Mouse (Mus musculus) midbrain, embryonic 11.5 days (tissue): ENCODE results near the gene Numa1. TPM values are rescaled to one million over a fixed set of nuclear protein-coding genes. Genes with fewer than 3 reads are reported as not detected.

ENCODE experiments used
- ATAC-seq: fragments of 200-750 bp; cut with Nextera tagmentation; 2 replicates; pipeline ENCODE4 v1.8.0; 2017; ENCODE audit warnings: moderate TSS enrichment, moderate library complexity; ENCODE audit not compliant: low FRiP score
- DNase-seq: peaks from one replicate; pipeline ENCODE4 v3.0.0; 2015; ENCODE audit warnings: low spot score; ENCODE audit errors: missing footprints
- H3K27ac ChIP-seq: fragments of 300-500 bp; sonication (generic); 2 replicates; pipeline ENCODE4 v1.5.1; 2014; ENCODE audit warnings: low read depth, low read length
- H3K27me3 ChIP-seq: fragments of 300-500 bp; sonication (generic); 2 replicates; pipeline ENCODE4 v1.6.1; 2014; ENCODE audit warnings: mild to moderate bottlenecking, low read length, moderate library complexity, mixed read lengths; ENCODE audit not compliant: control insufficient read depth, insufficient read depth
- H3K36me3 ChIP-seq: fragments of 300-500 bp; sonication (generic); 2 replicates; pipeline ENCODE4 v1.6.1; 2014; ENCODE audit warnings: mild to moderate bottlenecking, low read length, moderate library complexity, mixed read lengths; ENCODE audit not compliant: control insufficient read depth, insufficient read depth
- H3K4me1 ChIP-seq: fragments of 300-500 bp; sonication (generic); 2 replicates; pipeline ENCODE4 v1.6.1; 2014; ENCODE audit warnings: low read length; ENCODE audit not compliant: control insufficient read depth, insufficient read depth
- H3K4me2 ChIP-seq: fragments of 300-500 bp; sonication (generic); 2 replicates; pipeline ENCODE4 v1.6.1; 2014; ENCODE audit warnings: mild to moderate bottlenecking, moderate library complexity
- H3K4me3 ChIP-seq: fragments of 300-500 bp; sonication (generic); 2 replicates; pipeline ENCODE4 v1.5.1; 2014; ENCODE audit warnings: low read depth, low read length
- H3K9ac ChIP-seq: fragments of 300-500 bp; sonication (generic); 2 replicates; pipeline ENCODE4 v1.6.1; 2014; ENCODE audit warnings: low read length
- H3K9me3 ChIP-seq: fragments of 300-500 bp; sonication (generic); 2 replicates; pipeline ENCODE4 v1.6.1; 2016; ENCODE audit warnings: low read length; ENCODE audit not compliant: control insufficient read depth
- WGBS: fragments of 180-500 bp; shearing (Covaris S2); extraction: QIAGEN DNeasy Blood & Tissue Kit; methylation state at CpG from one replicate; pipeline ENCODE4 v1.1.7; 2014; 5-methylcytosine and 5-hydroxymethylcytosine counted together
- polyA plus RNA-seq: library from polyadenylated mRNA; unstranded; fragments of >200 nt; fragmentation: Nextera tagmentation; extraction: Ambion mirVana; gene quantifications from 2 replicates; pipeline ENCODE4 v1.2.1, GENCODE M21; 2014

Numa1 gene
- polyA plus RNA-seq, 1 experiment from 2014 or later = 94.9 TPM

- H3K4me1 ChIP-seq = peaks cover 5% of the 10 kb centered on the region
- no peak overlapping the region for H3K4me2 ChIP-seq
- 86% methylated on average over 2 of the region's 2 CpGs for WGBS
- H3K27me3 ChIP-seq = no peaks in the 10 kb centered on the region
- no peak for ATAC-seq
- no peak overlapping the region for H3K4me3 ChIP-seq
- H3K27ac ChIP-seq = no peak overlapping the region
- no peak overlapping the region for H3K9ac ChIP-seq
- H3K9me3 ChIP-seq = no peaks in the 10 kb centered on the region
- no peak for DNase-seq
- no peaks in the 10 kb centered on the region for H3K36me3 ChIP-seq
Observed at GRCm38 (mm10) chr7:101965606-101966005, 31.7 kb downstream of the Numa1 start.

DNA sequence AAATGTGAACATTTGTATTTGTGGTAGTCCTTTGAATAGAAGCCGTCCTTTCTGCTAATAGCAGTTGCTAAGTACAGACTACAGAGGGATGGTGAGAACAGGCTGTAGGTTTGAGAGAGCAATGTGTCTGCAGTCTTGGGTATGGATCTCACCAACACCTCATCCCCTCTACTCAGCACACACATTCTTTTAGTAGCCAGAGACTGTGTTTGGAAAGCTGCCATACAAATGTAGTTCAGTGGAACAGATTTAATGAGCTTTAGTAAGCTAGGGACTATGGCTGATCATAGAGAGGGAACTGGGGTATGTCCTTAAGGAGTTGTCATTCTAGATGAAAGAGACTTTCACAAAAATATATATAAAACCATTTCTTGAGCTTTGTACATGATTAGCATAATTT, 33.3 kb downstream of the Numa1 start:
- ATAC-seq (no peak), DNase-seq (no peak)
- no peaks in the 10 kb centered on the region for H3K9me3 ChIP-seq
- no peak overlapping the region for H3K4me2 ChIP-seq
- H3K36me3 ChIP-seq = no peaks in the 10 kb centered on the region
- H3K9ac ChIP-seq = no peak overlapping the region
- no peaks in the 10 kb centered on the region for H3K27me3 ChIP-seq
- 86% methylated on average over 1 of the region's 1 CpGs for WGBS
- peaks cover 15% of the 10 kb centered on the region for H3K4me1 ChIP-seq
- H3K4me3 ChIP-seq = no peak overlapping the region
- no peak overlapping the region for H3K27ac ChIP-seq

DNA sequence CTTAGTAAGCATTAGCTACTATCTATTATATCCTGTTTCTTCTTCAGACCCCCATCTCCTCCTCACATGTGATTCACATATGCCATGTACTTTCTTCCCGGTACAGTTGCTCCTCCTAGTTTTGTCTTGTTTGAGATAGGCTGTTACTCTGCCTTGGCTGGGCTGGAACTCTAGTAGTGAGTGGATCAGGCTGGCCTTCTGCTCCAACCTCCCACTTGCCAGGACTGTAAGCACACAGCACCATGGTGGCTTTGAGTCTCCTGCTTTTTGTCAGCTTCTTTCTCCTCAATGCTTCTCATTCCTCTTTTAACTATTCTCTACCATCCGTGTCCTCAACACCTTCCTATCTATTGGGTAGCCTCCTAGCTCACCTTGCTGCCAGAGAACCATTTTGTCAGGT, 34.8 kb downstream of the Numa1 start:
- DNase-seq (no peak), ATAC-seq (no peak)
- H3K4me1 ChIP-seq = peaks cover 17% of the 10 kb centered on the region
- no peaks in the 10 kb centered on the region for H3K9me3 ChIP-seq
- H3K36me3 ChIP-seq = no peaks in the 10 kb centered on the region
- 0 out of 2 replicates have a peak overlapping the region, but pooled peaks have one; percentile 11 for H3K27ac ChIP-seq
- no peak overlapping the region for H3K4me3 ChIP-seq
- no peaks in the 10 kb centered on the region for H3K27me3 ChIP-seq
- 75% methylated on average over 2 of the region's 2 CpGs for WGBS
- peak overlapping the region; percentile 28; the same call in 1 of the 2 replicates for H3K9ac ChIP-seq
- no peak overlapping the region; the same call in 1 of the 2 replicates for H3K4me2 ChIP-seq

- Histone ChIP-seq H3K27ac (peak overlapping the region; percentile 100), H3K4me1 (peaks cover 17% of the 10 kb centered on the region), H3K9me3 (no peaks in the 10 kb centered on the region), H3K36me3 (no peaks in the 10 kb centered on the region), H3K9ac (peak overlapping the region; percentile 94), H3K4me3 (peak overlapping the region; percentile 77), H3K4me2 (peak overlapping the region; percentile 70), H3K27me3 (no peaks in the 10 kb centered on the region)
- ATAC-seq (peak; percentile 94), DNase-seq (peak; percentile 98)
- under 1% methylated on average over 52 of the region's 53 CpGs for WGBS
Observed at GRCm38 (mm10) chr7:101969694-101970428, 36.0 kb downstream of the Numa1 start.

DNA sequence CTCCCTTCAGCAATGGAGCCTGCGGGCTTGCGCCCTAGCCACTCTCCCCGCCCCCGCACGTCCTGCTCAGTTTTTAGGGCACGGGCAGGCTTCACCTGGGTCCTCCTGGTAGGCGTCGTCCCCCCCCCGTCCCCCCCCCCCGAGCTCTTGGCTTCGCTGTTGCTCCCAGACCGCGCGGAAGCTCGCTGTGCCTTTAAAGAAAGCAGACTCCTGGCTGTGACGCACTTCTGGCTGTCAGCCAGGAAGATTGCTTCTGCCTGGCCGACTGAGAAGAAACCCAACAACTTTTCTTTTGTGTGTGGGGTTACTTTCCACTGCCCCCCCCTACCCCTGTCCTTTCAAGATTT, 36.5 kb downstream of the Numa1 start:
- H3K36me3 ChIP-seq = no peaks in the 10 kb centered on the region
- H3K4me3 ChIP-seq = peak overlapping the region; percentile 77
- H3K27ac ChIP-seq = peak overlapping the region; percentile 100
- H3K27me3 ChIP-seq = no peaks in the 10 kb centered on the region
- 0% methylated on average over 12 of the region's 17 CpGs for WGBS
- peak overlapping the region; percentile 94 for H3K9ac ChIP-seq
- ATAC-seq (peak; percentile 72), DNase-seq (no peak)
- H3K4me2 ChIP-seq = peak overlapping the region; percentile 70
- H3K4me1 ChIP-seq = peaks cover 17% of the 10 kb centered on the region
- H3K9me3 ChIP-seq = no peaks in the 10 kb centered on the region

GRCm38 (mm10) chr7:101970821-101971461, 37.0 kb downstream of the Numa1 start:
- Histone ChIP-seq H3K9me3 (no peaks in the 10 kb centered on the region), H3K27me3 (no peaks in the 10 kb centered on the region), H3K9ac (peak overlapping the region; percentile 94), H3K4me2 (peak overlapping the region; percentile 70), H3K27ac (peak overlapping the region; percentile 100), H3K4me1 (peaks cover 17% of the 10 kb centered on the region), H3K4me3 (peak overlapping the region; percentile 77), H3K36me3 (no peaks in the 10 kb centered on the region)
- WGBS = 7% methylated on average over 19 of the region's 19 CpGs
- DNase-seq (peak; percentile 98), ATAC-seq (peak; percentile 67)

DNA sequence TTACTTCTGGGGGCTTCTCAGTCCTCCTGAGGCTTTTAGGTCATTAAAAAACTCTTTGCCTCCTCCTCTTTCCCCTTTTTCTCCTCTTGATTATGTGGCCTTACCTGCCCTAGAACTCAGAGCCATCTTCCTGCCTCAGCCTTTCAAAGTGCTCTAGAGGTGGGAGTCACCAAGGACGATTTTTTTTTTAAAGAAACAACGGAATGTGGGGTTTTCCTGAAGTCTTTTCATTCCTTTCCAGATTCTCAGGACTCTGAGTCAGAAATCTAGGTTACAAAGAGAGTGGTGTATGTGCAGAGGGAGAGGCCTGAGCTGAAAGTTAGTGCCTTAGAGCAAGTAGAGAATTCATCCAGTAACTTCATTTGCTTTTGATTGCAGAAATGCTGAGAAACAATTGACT, 37.8 kb downstream of the Numa1 start:
- DNase-seq = no peak
- peak overlapping the region; percentile 100 for H3K27ac ChIP-seq
- no peak for ATAC-seq
- H3K9me3 ChIP-seq = no peaks in the 10 kb centered on the region
- WGBS = 48% methylated on average over 2 of the region's 2 CpGs
- no peaks in the 10 kb centered on the region; the same call in 1 of the 2 replicates for H3K36me3 ChIP-seq
- H3K9ac ChIP-seq = peak overlapping the region; percentile 94
- peak overlapping the region; percentile 77 for H3K4me3 ChIP-seq
- peak overlapping the region; percentile 70 for H3K4me2 ChIP-seq
- no peaks in the 10 kb centered on the region for H3K27me3 ChIP-seq
- H3K4me1 ChIP-seq = peaks cover 17% of the 10 kb centered on the region

GRCm38 (mm10) chr7:101973730-101974129, 39.8 kb downstream of the Numa1 start:
- ATAC-seq = no peak
- Histone ChIP-seq H3K36me3 (no peaks in the 10 kb centered on the region; the same call in 1 of the 2 replicates), H3K4me3 (no peak overlapping the region), H3K9me3 (no peaks in the 10 kb centered on the region), H3K27ac (no peak overlapping the region), H3K4me2 (no peak overlapping the region), H3K9ac (no peak overlapping the region), H3K4me1 (peaks cover 17% of the 10 kb centered on the region), H3K27me3 (no peaks in the 10 kb centered on the region)
- no peak for DNase-seq
- 80% methylated on average over 3 of the region's 3 CpGs for WGBS

- no peak overlapping the region for H3K27ac ChIP-seq
Observed at GRCm38 (mm10) chr7:101974505-101974904, 40.6 kb downstream of the Numa1 start.

More at GRCm38 (mm10) chr7:101974505-101974904, 40.6 kb downstream of the Numa1 start:
- H3K36me3 ChIP-seq = no peaks in the 10 kb centered on the region; the same call in 1 of the 2 replicates
- no peaks in the 10 kb centered on the region for H3K9me3 ChIP-seq
- no peaks in the 10 kb centered on the region for H3K27me3 ChIP-seq
- DNase-seq = no peak
- no peak overlapping the region for H3K9ac ChIP-seq
- H3K4me3 ChIP-seq = no peak overlapping the region
- ATAC-seq = no peak
- WGBS = 62% methylated on average over 2 of the region's 2 CpGs
- H3K4me1 ChIP-seq = peaks cover 12% of the 10 kb centered on the region
- no peak overlapping the region for H3K4me2 ChIP-seq
